Mouse (Mus musculus) CD4-positive naive resting alpha-beta T cell, adult 76 days (primary cell): ENCODE results near the gene Nup62cl. TPM values are rescaled to one million over a fixed set of nuclear protein-coding genes. Genes with fewer than 3 reads are reported as not detected.

ENCODE experiments used
- total RNA-seq: library from RNA; stranded (reverse); gene quantifications from one replicate; pipeline ENCODE4 v1.2.4, GENCODE M21; 2023

Nup62cl gene
- not detected for total RNA-seq

GRCm38 (mm10) chrX:140062135-140062975, at the start of gene Nup62cl, which contains the start of gene Pih1h3b:
TSS of gene Nup62cl (minus strand) at chrX:140062712.
TSS of gene Pih1h3b (plus strand) at chrX:140062879.

GRCm38 (mm10) chrX:139997740-139998690, 64.5 kb downstream of the Nup62cl start, which contains the start of gene Rbm41:
TSS of gene Rbm41 (minus strand) at chrX:139998595.

Other genes with a start within 250 kb of the Nup62cl start
- not detected for gene Morc4, start 191.0 kb downstream of the Nup62cl start, total RNA-seq
- gene Rbm41, start 64.1 kb downstream of the Nup62cl start, total RNA-seq: 38.1 TPM
- gene Pih1h3b, start 167 bp upstream of the Nup62cl start, total RNA-seq: not detected